ENCODE assay signal across 9 mouse cellular contexts in genomic region chr8:46946181-46946580, GRCm38 (mm10). TPM values are rescaled to one million over a fixed set of nuclear protein-coding genes. Genes with fewer than 3 reads are reported as not detected.
A peak's percentile ranks its signal among the peaks of the same experiment; 100 is the strongest.
DNase-seq lines count a peak whose midpoint lies in the region; ATAC-seq and TF ChIP-seq lines count a peak whose summit lies in the region.
"Had no signal": no experiment of that assay in that cellular context is flagged by ENCODE, and none has a peak within 500 bp of the region (broad histone marks: within the 10 kb centered on the region; RNA-seq: fewer than 3 reads in every experiment).

No protein-coding gene starts in this region.

- peak; percentile 66 for TF ChIP-seq CTCF in intestine, postnatal 0 days (IDR thresholded peaks at IDR 0.05; ENCODE audit: low read depth)
- peak; percentile 36 to 66; a peak in 2 of 4 replicates for TF ChIP-seq CTCF in CH12.LX (conservative IDR thresholded peaks at IDR 0.05 in 1 of 2, IDR thresholded peaks at IDR 0.05 in 1 of 2; ENCODE audit: low read depth in 2 of 2, low read length in 2 of 2)
- TF ChIP-seq CTCF in forebrain, postnatal 0 days (IDR thresholded peaks at IDR 0.05; ENCODE audit: low read depth): no peak

- dilution Hi-C loops in CH12.LX (cut with MboI; ENCODE audit: extremely low pct_ligation_motif_present, extremely low pct_unique_long_range_greater_than_20kb, low sequenced_read_pairs): no loop called here

- H3K4me2 ChIP-seq in intestine, postnatal 0 days (replicated peaks; ENCODE audit: low read depth): no peak overlapping the region
- H3K4me2 ChIP-seq in intestine, embryonic 16.5 days (ENCODE audit: low read depth, low read length): no peak overlapping the region
- H3K4me2 ChIP-seq in CH12.LX (ENCODE audit: insufficient read depth, low read depth, poor library complexity, severe bottlenecking): no peak overlapping the region
- H3K4me2 ChIP-seq in forebrain, postnatal 0 days (ENCODE audit: low read depth): no peak overlapping the region

- no peak overlapping the region for H3K27ac ChIP-seq in intestine, postnatal 0 days (ENCODE audit: low read depth, low read length)
- H3K27ac ChIP-seq in intestine, embryonic 16.5 days (ENCODE audit: low read length): no peak overlapping the region
- H3K27ac ChIP-seq in CH12.LX (ENCODE audit: insufficient read depth, low read depth): no peak overlapping the region
- no peak overlapping the region for H3K27ac ChIP-seq in forebrain, postnatal 0 days (ENCODE audit: low read depth, low read length)

- H3K4me1 ChIP-seq in intestine, postnatal 0 days (replicated peaks; ENCODE audit: control insufficient read depth, insufficient read depth, low read length): no peaks in the 10 kb centered on the region
- no peaks in the 10 kb centered on the region for H3K4me1 ChIP-seq in intestine, embryonic 16.5 days (ENCODE audit: control insufficient read depth, insufficient read depth, low read length)
- H3K4me1 ChIP-seq in CH12.LX (ENCODE audit: control insufficient read depth in 1 of 2, insufficient read depth in 2 of 2): peaks cover 20 to 41% of the 10 kb centered on the region in 2 experiments
- H3K4me1 ChIP-seq in forebrain, postnatal 0 days (ENCODE audit: insufficient read depth): no peaks in the 10 kb centered on the region

- H3K27me3 ChIP-seq in intestine, postnatal 0 days (replicated peaks; ENCODE audit: control insufficient read depth, insufficient read depth, low read length): no peaks in the 10 kb centered on the region
- H3K27me3 ChIP-seq in intestine, embryonic 16.5 days (replicated peaks; ENCODE audit: control insufficient read depth, insufficient read depth, low read length): no peaks in the 10 kb centered on the region
- H3K27me3 ChIP-seq in CH12.LX (replicated peaks): no peaks in the 10 kb centered on the region
- H3K27me3 ChIP-seq in forebrain, postnatal 0 days (ENCODE audit: insufficient read depth, low read length): no peaks in the 10 kb centered on the region

- no peak for TF ChIP-seq POLR2A in CH12.LX (IDR thresholded peaks at IDR 0.05; ENCODE audit: low read depth, low read length)

- no peak for ATAC-seq in intestine, postnatal 0 days
- ATAC-seq in intestine, embryonic 16.5 days: no peak
- 0 out of 2 replicates have a peak, but pooled peaks have one; percentile 20 for ATAC-seq in common myeloid progenitor, adult 5-6 weeks (replicated peaks; ENCODE audit: low read depth, poor library complexity, severe bottlenecking)
- ATAC-seq in forebrain, postnatal 0 days: no peak

- H3K79me2 ChIP-seq in CH12.LX (replicated peaks; ENCODE audit: control insufficient read depth, extremely low read depth, insufficient read depth, poor library complexity, severe bottlenecking): no peaks in the 10 kb centered on the region

- DNase-seq in CH12.LX (ENCODE audit: extremely low read depth): no peak
- DNase-seq in spleen, adult 12 weeks (ENCODE audit: low spot score): peak; percentile 25
- DNase-seq in forebrain, postnatal 0 days: no peak
- no peak for DNase-seq in neural tube, embryonic 10.5 days (ENCODE audit: extremely low spot score, low spot score)
- no peak for DNase-seq in ovary, adult 18-20 months (ENCODE audit: low spot score)

- TF ChIP-seq RAD21 in CH12.LX (IDR thresholded peaks at IDR 0.05; ENCODE audit: low read depth, low read length): peak; percentile 44

- WGBS in intestine, postnatal 0 days: 72% methylated on average over 5 of the region's 5 CpGs
- 73% methylated on average over 5 of the region's 5 CpGs for WGBS in intestine, embryonic 16.5 days
- 73% methylated on average over 5 of the region's 5 CpGs for WGBS in forebrain, postnatal 0 days

- no peak overlapping the region for H3K9ac ChIP-seq in intestine, postnatal 0 days (ENCODE audit: low read depth, low read length)
- no peak overlapping the region for H3K9ac ChIP-seq in intestine, embryonic 16.5 days (ENCODE audit: low read depth, low read length)
- H3K9ac ChIP-seq in CH12.LX (ENCODE audit: insufficient read depth, low read depth): no peak overlapping the region
- no peak overlapping the region for H3K9ac ChIP-seq in forebrain, postnatal 0 days

- H3K9me3 ChIP-seq in intestine, postnatal 0 days (ENCODE audit: control insufficient read depth): no peaks in the 10 kb centered on the region
- H3K9me3 ChIP-seq in intestine, embryonic 16.5 days (ENCODE audit: control insufficient read depth, low read length): no peaks in the 10 kb centered on the region
- H3K9me3 ChIP-seq in CH12.LX (replicated peaks; ENCODE audit: low read length): peaks cover 6% of the 10 kb centered on the region
- no peaks in the 10 kb centered on the region for H3K9me3 ChIP-seq in forebrain, postnatal 0 days (ENCODE audit: low read length)

- H3K4me3 ChIP-seq in intestine, postnatal 0 days (ENCODE audit: low read depth, low read length): no peak overlapping the region
- H3K4me3 ChIP-seq in intestine, embryonic 16.5 days (ENCODE audit: low read length): no peak overlapping the region
- no peak overlapping the region for H3K4me3 ChIP-seq in CH12.LX (replicated peaks in 1 of 3; ENCODE audit: low read depth in 2 of 3, low read length in 2 of 3, poor library complexity in 1 of 3)
- H3K4me3 ChIP-seq in forebrain, postnatal 0 days (ENCODE audit: low read depth, low read length): no peak overlapping the region
- H3K4me3 ChIP-seq: megakaryocyte, embryonic 14.5 days had no signal

- H3K36me3 ChIP-seq in intestine, postnatal 0 days (ENCODE audit: control insufficient read depth, insufficient read depth): no peaks in the 10 kb centered on the region
- H3K36me3 ChIP-seq in intestine, embryonic 16.5 days (ENCODE audit: control insufficient read depth, insufficient read depth, low read length): no peaks in the 10 kb centered on the region
- H3K36me3 ChIP-seq in CH12.LX (replicated peaks in 1 of 2; ENCODE audit: control insufficient read depth in 1 of 2, insufficient read depth in 1 of 2, low read length in 1 of 2): no peaks in the 10 kb centered on the region
- H3K36me3 ChIP-seq in forebrain, postnatal 0 days (ENCODE audit: insufficient read depth): no peaks in the 10 kb centered on the region

- in situ Hi-C loops in CH12.LX (cut with MboI; ENCODE audit: low pct_ligation_motif_present, low pct_unique_long_range_greater_than_20kb, low sequenced_read_pairs): loop anchor here (25.0 kb wide), 1 partner anchor 734 kb away; the partner anchor contains the start of gene Slc25a4

- TF ChIP-seq EP300 in CH12.LX (IDR thresholded peaks at IDR 0.05; ENCODE audit: low read length): no peak

TF ChIP-seq in CH12.LX, 34 proteins besides CTCF, POLR2A, EP300 and RAD21:
- peak; percentile 73 for TF ChIP-seq SMC3 (IDR thresholded peaks at IDR 0.05; ENCODE audit: low read depth, low read length)
- TF ChIP-seq POLR2AphosphoS2 (IDR thresholded peaks at IDR 0.05; ENCODE audit: low read depth, low read length): no peak
TF ChIP-seq in CH12.LX: peak in this region for 1.

RNA-seq across cellular contexts. Expression of gene Enpp6, which starts 40.5 kb away (rescaled TPM):
- 0.20 and 0.37 TPM in 2 replicates for polyA plus RNA-seq in intestine, postnatal 0 days (2015; fragmentation: Nextera tagmentation; extraction: Ambion mirVana)
- 0.15 and 0.21 TPM in 2 replicates for polyA plus RNA-seq in intestine, embryonic 16.5 days (2015; fragmentation: Nextera tagmentation; extraction: Ambion mirVana)
- total RNA-seq in CH12.LX (2012; rRNA removed) (not detected in 2 replicates), CH12.LX (2014; rRNA removed) (0.15 TPM in 1 of 2 replicates, not detected in the other)
- polyA plus RNA-seq in CH12.LX (2012; ENCODE audit: insufficient read length, low read depth): not detected in 2 replicates
- not detected in 2 replicates for total RNA-seq in common myeloid progenitor, adult 5-6 weeks (2017)
- total RNA-seq in forebrain, postnatal 0 days (2014; rRNA removed): 0.43 and 1.3 TPM in 2 replicates
- 0.38 and 0.43 TPM in 2 replicates for polyA plus RNA-seq in forebrain, postnatal 0 days (2015; fragmentation: Nextera tagmentation; extraction: Ambion mirVana)
